Mouse (Mus musculus): ENCODE data around the gene Gm16427. TPM values are rescaled to one million over a fixed set of nuclear protein-coding genes. Genes with fewer than 3 reads are reported as not detected.
"Not testable (repeated sequence)": the region's sequence is repeated elsewhere in the genome, so short reads cannot be mapped to it uniquely, and the experiment has no call there.

Gene Gm16427
- not detected in 2 replicates for polyA plus RNA-seq (2015; fragmentation: Nextera tagmentation; extraction: Ambion mirVana)

DNA sequence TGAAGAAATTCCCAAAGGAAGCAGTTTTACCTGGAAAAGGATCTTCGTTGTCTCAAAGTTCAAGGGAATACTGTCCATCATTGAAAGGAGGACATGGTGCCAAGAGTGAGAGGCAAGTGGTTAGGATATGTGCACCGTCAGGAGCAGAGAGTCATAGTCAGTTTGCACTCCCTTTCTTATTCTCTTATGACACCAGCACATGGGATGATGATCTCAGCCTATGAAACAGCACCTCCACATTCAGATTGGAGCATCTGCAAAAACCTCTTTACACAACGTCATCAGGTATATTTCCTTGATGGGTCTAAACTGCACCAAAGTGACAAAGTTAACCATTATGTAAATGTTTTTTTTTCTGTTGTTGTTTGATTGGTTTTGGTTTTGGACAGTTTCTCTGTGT is at the start of gene Gm16427:
Gene Gm16427 (minus strand): TSS at position 101 of the 400 bp plus-strand sequence.
- ATAC-seq (replicated peaks; ENCODE audit: extremely low read depth, insufficient read depth, low FRiP score); H3K4me1 ChIP-seq (ENCODE audit: control insufficient read depth, insufficient read depth, low read length); H3K36me3 ChIP-seq (ENCODE audit: control insufficient read depth, insufficient read depth); H3K27ac ChIP-seq (ENCODE audit: low read length); H3K4me2 ChIP-seq (ENCODE audit: low read depth, low read length); H3K4me3 ChIP-seq (ENCODE audit: low read length); H3K27me3 ChIP-seq (ENCODE audit: control insufficient read depth, insufficient read depth, low read length); H3K9ac ChIP-seq (ENCODE audit: low read length); H3K9me3 ChIP-seq (replicated peaks; ENCODE audit: control insufficient read depth, low read length): not testable (repeated sequence)
- WGBS, result 70% methylated on average over 2 of the region's 3 CpGs

Other genes starting within 250 kb of the Gm16427 start
- not detected in 2 replicates for gene C87414, start 131.4 kb upstream of the Gm16427 start, polyA plus RNA-seq (2015; fragmentation: Nextera tagmentation; extraction: Ambion mirVana)

Measured in heart, embryonic 16.5 days (tissue).